Mouse (Mus musculus): ENCODE measurements around the gene Pcyt1a.
A peak's percentile ranks its signal among the peaks of the same experiment; 100 is the strongest.

Gene Pcyt1a

GRCm38 (mm10) chr16:32509066-32509942 is 78.6 kb downstream of the Pcyt1a start:
- DNase-seq (ENCODE audit: low spot score): peak; percentile 63

GRCm38 (mm10) chr16:32510399-32511337 is 79.9 kb downstream of the Pcyt1a start:
- DNase-seq (ENCODE audit: low spot score): no peak

GRCm38 (mm10) chr16:32511338-32511734 is 80.6 kb downstream of the Pcyt1a start:
- no peak for DNase-seq (ENCODE audit: low spot score)

GRCm38 (mm10) chr16:32511827-32512490 is 81.2 kb downstream of the Pcyt1a start:
- no peak for DNase-seq (ENCODE audit: low spot score)

GRCm38 (mm10) chr16:32512921-32513320 is 82.2 kb downstream of the Pcyt1a start:
- DNase-seq (ENCODE audit: low spot score): peak; percentile 71

- DNase-seq (ENCODE audit: low spot score): no peak
Measured at GRCm38 (mm10) chr16:32513401-32513800, 82.7 kb downstream of the Pcyt1a start.

GRCm38 (mm10) chr16:32513948-32514347 is 83.2 kb downstream of the Pcyt1a start:
- no peak for DNase-seq (ENCODE audit: low spot score)

GRCm38 (mm10) chr16:32516006-32516962 is 85.6 kb downstream of the Pcyt1a start:
- no peak for DNase-seq (ENCODE audit: low spot score)

- DNase-seq (ENCODE audit: low spot score): no peak
Measured at GRCm38 (mm10) chr16:32517785-32518481, 87.2 kb downstream of the Pcyt1a start.

- no peak for DNase-seq (ENCODE audit: low spot score)
Measured at GRCm38 (mm10) chr16:32519656-32520371, 89.1 kb downstream of the Pcyt1a start.

GRCm38 (mm10) chr16:32520372-32520748 is 89.6 kb downstream of the Pcyt1a start:
- peak; percentile 86 for DNase-seq (ENCODE audit: low spot score)

- DNase-seq (ENCODE audit: low spot score): no peak
Measured at GRCm38 (mm10) chr16:32522578-32523194, 92.0 kb downstream of the Pcyt1a start.

- peak; percentile 98 for DNase-seq (ENCODE audit: low spot score)
Measured at GRCm38 (mm10) chr16:32523462-32524243, 92.9 kb downstream of the Pcyt1a start.

GRCm38 (mm10) chr16:32524244-32524615 is 93.5 kb downstream of the Pcyt1a start:
- DNase-seq (ENCODE audit: low spot score): no peak

All from adipocyte (in vitro differentiated cells).